Mouse (Mus musculus): ENCODE results near the gene Mlec. TPM values are rescaled to one million over a fixed set of nuclear protein-coding genes. Genes with fewer than 3 reads are reported as not detected.
A peak's percentile ranks its signal among the peaks of the same experiment; 100 is the strongest.

Mlec gene
- total and polyA plus RNA-seq, 2 experiments from 2014 or later = 15.7 to 58.6 TPM

- Histone ChIP-seq H3K27me3 (ENCODE audit: insufficient read depth, low read length) (no peaks in the 10 kb centered on the region), H3K9me3 (ENCODE audit: low read length) (no peaks in the 10 kb centered on the region), H3K4me2 (ENCODE audit: low read depth) (peak overlapping the region; percentile 17; the same call in 1 of the 2 replicates), H3K4me3 (ENCODE audit: low read depth, low read length) (no peak overlapping the region), H3K9ac (peak overlapping the region; percentile 22; the same call in 1 of the 2 replicates), H3K36me3 (ENCODE audit: insufficient read depth) (no peaks in the 10 kb centered on the region), H3K4me1 (ENCODE audit: insufficient read depth) (peaks cover 6% of the 10 kb centered on the region), H3K27ac (ENCODE audit: low read depth, low read length) (no peak overlapping the region)
- TF ChIP-seq CTCF (IDR thresholded peaks at IDR 0.05; ENCODE audit: low read depth) = peak; percentile 87
- peak; percentile 88 for DNase-seq
- WGBS = 11% methylated on average over 26 of the region's 26 CpGs
- peak; percentile 77 for ATAC-seq
These were observed 29.5 kb upstream of the Mlec start for GRCm38 (mm10) chr5:115187188-115188131.

DNA sequence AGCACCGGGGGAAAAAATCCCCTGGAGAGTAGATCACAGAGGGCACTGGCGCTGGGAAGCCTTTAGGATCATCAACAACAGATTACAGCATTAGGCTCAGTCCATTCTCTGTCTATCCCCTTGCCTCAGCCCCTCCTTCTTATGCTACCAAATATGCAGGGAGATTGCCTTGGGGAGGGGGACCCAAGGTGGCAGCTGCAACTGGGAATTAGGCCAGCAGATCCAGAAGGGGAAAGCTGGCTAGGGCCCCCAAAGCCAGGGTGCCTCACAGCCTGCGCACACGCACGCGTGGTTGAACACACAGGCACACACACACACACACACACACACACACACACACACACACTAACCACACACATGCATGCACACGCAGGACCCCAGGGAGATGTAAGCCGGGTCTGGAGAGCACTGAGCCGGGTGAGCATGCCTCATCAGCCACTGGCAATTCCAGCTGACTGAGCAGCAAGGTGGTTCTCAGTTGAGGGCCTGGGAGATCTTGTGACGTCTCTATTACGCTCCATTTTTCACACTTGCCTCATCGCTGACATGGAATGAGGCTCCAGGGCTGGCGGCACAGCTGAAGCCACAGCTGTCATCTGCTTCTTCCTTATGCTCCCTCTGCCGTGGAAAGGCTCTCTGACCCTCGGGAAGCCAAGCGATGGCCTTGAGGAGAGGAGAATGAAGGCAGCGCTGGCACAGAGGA lies 28.5 kb upstream of the Mlec start:
- ATAC-seq (peak; percentile 44), DNase-seq (no peak)
- no peaks in the 10 kb centered on the region for H3K36me3 ChIP-seq (ENCODE audit: insufficient read depth)
- WGBS = 24% methylated on average over 17 of the region's 17 CpGs
- no peaks in the 10 kb centered on the region for H3K9me3 ChIP-seq (ENCODE audit: low read length)
- H3K4me3 ChIP-seq (ENCODE audit: low read depth, low read length) = no peak overlapping the region
- 0 out of 2 replicates have a peak overlapping the region, but pooled peaks have one; percentile 21 for H3K27ac ChIP-seq (ENCODE audit: low read depth, low read length)
- TF ChIP-seq CTCF (IDR thresholded peaks at IDR 0.05; ENCODE audit: low read depth) = no peak
- H3K9ac ChIP-seq = peak overlapping the region; percentile 22; the same call in 1 of the 2 replicates
- H3K4me2 ChIP-seq (ENCODE audit: low read depth) = peak overlapping the region; percentile 17; the same call in 1 of the 2 replicates
- no peaks in the 10 kb centered on the region for H3K27me3 ChIP-seq (ENCODE audit: insufficient read depth, low read length)
- 0 out of 2 replicates have a peak, but pooled peaks cover 4% of the 10 kb centered on the region for H3K4me1 ChIP-seq (ENCODE audit: insufficient read depth)

GRCm38 (mm10) chr5:115184726-115185125 lies 26.7 kb upstream of the Mlec start:
- WGBS = 20% methylated on average over 15 of the region's 15 CpGs
- TF ChIP-seq CTCF (IDR thresholded peaks at IDR 0.05; ENCODE audit: low read depth) = no peak
- Histone ChIP-seq H3K9me3 (ENCODE audit: low read length) (no peaks in the 10 kb centered on the region), H3K27me3 (ENCODE audit: insufficient read depth, low read length) (no peaks in the 10 kb centered on the region), H3K36me3 (ENCODE audit: insufficient read depth) (no peaks in the 10 kb centered on the region), H3K4me3 (ENCODE audit: low read depth, low read length) (peak overlapping the region; percentile 20; the same call in 1 of the 2 replicates), H3K4me2 (ENCODE audit: low read depth) (peak overlapping the region; percentile 35), H3K27ac (ENCODE audit: low read depth, low read length) (no peak overlapping the region), H3K4me1 (ENCODE audit: insufficient read depth) (0 out of 2 replicates have a peak, but pooled peaks cover 4% of the 10 kb centered on the region), H3K9ac (peak overlapping the region; percentile 40; the same call in 1 of the 2 replicates)
- ATAC-seq = peak; percentile 63
- peak; percentile 81 for DNase-seq

DNA sequence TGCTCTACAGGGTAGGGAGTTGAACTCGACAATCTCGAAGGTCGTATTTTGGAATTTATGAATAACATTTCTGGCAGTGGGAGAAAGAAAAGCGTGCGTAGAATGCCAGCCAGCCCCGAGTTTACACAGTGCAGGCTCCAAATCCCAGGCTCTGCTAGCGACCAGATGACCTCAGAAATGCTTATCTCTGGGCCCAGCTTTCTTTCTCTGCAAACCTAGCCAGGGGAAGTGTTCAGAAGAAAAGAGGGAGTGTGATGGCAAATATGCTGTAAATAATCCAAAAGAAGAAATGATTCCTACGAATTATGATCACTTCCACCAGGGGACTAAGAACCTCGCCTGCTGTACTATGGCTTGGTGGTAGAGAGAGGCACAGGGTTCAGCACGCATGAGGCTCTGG lies 25.5 kb upstream of the Mlec start:
- no peak for ATAC-seq
- no peak for TF ChIP-seq CTCF (IDR thresholded peaks at IDR 0.05; ENCODE audit: low read depth)
- Histone ChIP-seq H3K27ac (ENCODE audit: low read depth, low read length) (no peak overlapping the region), H3K36me3 (ENCODE audit: insufficient read depth) (no peaks in the 10 kb centered on the region), H3K4me2 (ENCODE audit: low read depth) (no peak overlapping the region), H3K4me1 (ENCODE audit: insufficient read depth) (0 out of 2 replicates have a peak, but pooled peaks cover 4% of the 10 kb centered on the region), H3K9ac (no peak overlapping the region), H3K4me3 (ENCODE audit: low read depth, low read length) (no peak overlapping the region), H3K9me3 (ENCODE audit: low read length) (no peaks in the 10 kb centered on the region), H3K27me3 (ENCODE audit: insufficient read depth, low read length) (no peaks in the 10 kb centered on the region)
- 86% methylated on average over 10 of the region's 10 CpGs for WGBS
- DNase-seq = no peak

DNA sequence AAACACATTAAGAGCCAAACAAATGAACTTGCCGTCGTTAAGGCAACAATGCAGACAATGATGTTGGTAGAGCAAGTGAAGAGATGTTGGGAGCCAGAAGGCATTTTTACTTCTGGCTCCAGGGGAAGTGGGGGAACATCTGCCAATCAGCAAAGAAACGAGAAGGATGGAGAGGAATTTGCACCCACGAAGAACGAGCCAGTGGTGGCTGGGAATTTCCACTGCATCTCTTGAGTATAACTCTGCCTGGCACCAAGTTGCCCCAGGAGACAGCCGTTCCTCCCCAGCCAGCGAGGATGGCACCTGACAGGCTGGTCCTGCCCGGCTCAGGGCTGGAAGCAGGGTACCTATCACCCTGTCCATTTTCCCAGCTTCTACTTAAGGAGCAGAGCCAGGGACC lies 24.9 kb upstream of the Mlec start:
- Histone ChIP-seq H3K9me3 (ENCODE audit: low read length) (no peaks in the 10 kb centered on the region), H3K4me1 (ENCODE audit: insufficient read depth) (0 out of 2 replicates have a peak, but pooled peaks cover 4% of the 10 kb centered on the region), H3K4me3 (ENCODE audit: low read depth, low read length) (no peak overlapping the region), H3K36me3 (ENCODE audit: insufficient read depth) (no peaks in the 10 kb centered on the region), H3K27ac (ENCODE audit: low read depth, low read length) (no peak overlapping the region), H3K27me3 (ENCODE audit: insufficient read depth, low read length) (no peaks in the 10 kb centered on the region), H3K9ac (no peak overlapping the region), H3K4me2 (ENCODE audit: low read depth) (no peak overlapping the region)
- no peak for TF ChIP-seq CTCF (IDR thresholded peaks at IDR 0.05; ENCODE audit: low read depth)
- ATAC-seq (no peak), DNase-seq (no peak)
- 54% methylated on average over 8 of the region's 8 CpGs for WGBS

DNA sequence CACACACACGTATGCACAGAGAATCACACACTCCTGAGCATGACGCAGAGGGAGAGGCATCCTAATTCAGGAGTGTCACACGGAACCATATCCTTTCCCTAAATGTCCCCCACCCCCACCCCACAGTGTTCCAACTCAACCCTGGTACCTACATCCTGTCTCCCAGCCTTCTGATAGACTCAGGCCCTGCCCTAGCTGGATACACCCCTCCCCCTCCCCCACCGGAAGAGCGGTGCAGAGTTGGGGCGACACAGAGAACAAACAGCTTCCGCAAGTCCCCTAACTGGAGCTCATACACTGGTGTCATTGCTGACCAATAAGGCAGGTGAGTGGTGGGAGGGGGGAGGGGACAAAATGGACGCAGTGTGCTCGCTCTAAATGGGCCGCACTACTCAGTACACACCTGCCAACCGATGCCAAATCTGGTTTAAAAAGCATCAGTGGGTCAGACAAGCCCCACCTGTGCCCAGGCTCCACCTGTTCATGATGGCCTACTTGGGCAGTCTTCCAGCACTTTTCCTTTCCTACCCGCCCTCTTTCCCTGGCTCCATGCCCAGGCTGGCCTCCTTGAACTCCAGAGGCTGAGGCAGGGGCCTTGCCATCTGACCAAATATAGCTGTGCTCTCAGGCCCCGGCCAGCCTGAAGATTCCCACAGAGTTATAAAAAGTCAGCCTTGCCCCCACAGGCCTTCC lies 23.4 kb upstream of the Mlec start:
- Histone ChIP-seq H3K27me3 (ENCODE audit: insufficient read depth, low read length) (no peaks in the 10 kb centered on the region), H3K4me2 (ENCODE audit: low read depth) (no peak overlapping the region), H3K9me3 (ENCODE audit: low read length) (no peaks in the 10 kb centered on the region), H3K27ac (ENCODE audit: low read depth, low read length) (no peak overlapping the region), H3K4me3 (ENCODE audit: low read depth, low read length) (no peak overlapping the region), H3K4me1 (ENCODE audit: insufficient read depth) (0 out of 2 replicates have a peak, but pooled peaks cover 4% of the 10 kb centered on the region), H3K36me3 (ENCODE audit: insufficient read depth) (no peaks in the 10 kb centered on the region), H3K9ac (no peak overlapping the region)
- ATAC-seq = no peak
- no peak for DNase-seq
- WGBS = 76% methylated on average over 13 of the region's 13 CpGs
- no peak for TF ChIP-seq CTCF (IDR thresholded peaks at IDR 0.05; ENCODE audit: low read depth)

Measured in forebrain, postnatal 0 days (tissue).